Mouse (Mus musculus) cerebellum, adult 2 months (tissue): ENCODE results near the gene Elp5. TPM values are rescaled to one million over a fixed set of nuclear protein-coding genes. Genes with fewer than 3 reads are reported as not detected.

ENCODE experiments used
- DNase-seq, 2 experiments: peaks; one replicate each; pipeline ENCODE4 v3.0.0; 2021
- H3K27ac ChIP-seq: fragments of 200-500 bp; 2 replicates; pipeline ENCODE4 v1.5.1; 2012; ENCODE audit warnings: low read length, control low read depth, inconsistent platforms; ENCODE audit not compliant: insufficient read depth
- H3K27me3 ChIP-seq: fragments of 200-500 bp; 2 replicates; pipeline ENCODE4 v1.6.1; 2012; ENCODE audit warnings: inconsistent platforms, mild to moderate bottlenecking, low read length, moderate library complexity; ENCODE audit not compliant: control insufficient read depth, insufficient read depth
- H3K4me1 ChIP-seq: fragments of 200-500 bp; 2 replicates; pipeline ENCODE4 v1.6.1; 2011; ENCODE audit warnings: low read length; ENCODE audit not compliant: control insufficient read depth, insufficient read depth
- H3K4me3 ChIP-seq: fragments of 200-500 bp; replicated peaks from 2 replicates; pipeline ENCODE3; 2011; ENCODE audit warnings: mild to moderate bottlenecking, low read depth, low read length, control low read depth; ENCODE audit not compliant: insufficient read depth
- CTCF ChIP-seq: fragments of 200-500 bp; IDR thresholded peaks from 2 replicates; pipeline ENCODE4 v1.5.1; 2011; ENCODE audit warnings: low read depth, mild to moderate bottlenecking, control low read depth, low read length, moderate library complexity, borderline replicate concordance; ENCODE audit not compliant: insufficient read depth
- POLR2A ChIP-seq: fragments of 200-500 bp; IDR thresholded peaks from 2 replicates; pipeline ENCODE4 v1.6.1; 2011; ENCODE audit warnings: low read length, control low read depth, borderline replicate concordance; ENCODE audit not compliant: insufficient read depth
- WGBS: fragments of 180-500 bp; shearing (Covaris S2); methylation state at CpG from one replicate; pipeline ENCODE4 v1.1.7; 2018; 5-methylcytosine and 5-hydroxymethylcytosine counted together
- polyA plus RNA-seq: library from polyadenylated mRNA; depleted of rRNA; stranded (reverse); fragments of >200 nt; gene quantifications from 2 replicates; pipeline ENCODE4 v1.2.3, GENCODE M21; 2012

Elp5 gene
- polyA plus RNA-seq, 1 experiment, result 109 TPM

DNA sequence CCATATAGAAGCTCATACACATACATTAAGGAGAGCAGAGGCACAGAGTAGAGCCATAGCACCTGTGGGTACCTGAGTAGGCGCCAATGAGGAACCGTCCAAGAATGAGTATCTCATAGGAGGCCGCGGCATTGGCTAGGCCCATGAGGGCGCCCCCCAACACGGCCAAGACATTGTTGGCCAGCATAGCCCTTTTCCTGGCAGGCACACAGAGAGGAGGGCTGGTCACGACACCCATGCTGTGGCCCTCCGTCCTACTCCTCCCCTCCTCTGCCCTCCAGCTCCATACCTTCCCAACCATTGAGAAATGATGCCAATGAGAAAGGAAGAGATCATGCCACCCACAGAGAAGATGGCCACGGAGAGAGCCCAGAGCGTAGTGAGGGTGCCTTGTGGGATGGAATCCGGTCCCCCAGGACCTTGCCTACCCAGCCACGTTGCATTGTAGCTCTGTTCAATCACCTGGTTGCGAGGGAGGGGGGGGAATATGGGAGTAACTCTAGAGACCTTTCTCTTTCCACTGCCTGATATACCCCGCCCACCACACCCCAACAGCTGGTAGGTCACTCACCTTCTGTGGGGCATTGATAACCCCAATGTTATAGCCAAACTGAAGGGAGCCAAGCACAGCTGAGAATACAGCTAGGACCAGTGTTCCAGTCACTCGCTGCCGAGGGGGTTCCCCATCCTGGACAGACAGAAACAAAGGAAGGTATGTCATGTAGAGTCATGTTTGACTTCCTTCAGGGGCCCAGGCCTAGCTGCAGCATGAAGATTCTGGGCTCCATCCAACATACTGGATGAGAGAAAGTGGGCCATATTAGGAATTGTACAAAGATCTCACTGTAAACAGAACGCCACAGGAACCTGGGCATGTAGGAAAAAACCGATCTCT is 36.1 kb downstream of the Elp5 start:
- Histone ChIP-seq H3K27me3 (peaks cover 2% of the 10 kb centered on the region; the same call in 1 of the 2 replicates), H3K4me1 (no peaks in the 10 kb centered on the region), H3K27ac (no peak overlapping the region), H3K4me3 (no peak overlapping the region)
- no peak for DNase-seq
- no peak for TF ChIP-seq POLR2A
- no peak for TF ChIP-seq CTCF
- WGBS, result 70% methylated on average over 18 of the region's 18 CpGs

GRCm38 (mm10) chr11:69945216-69945615 is 37.1 kb downstream of the Elp5 start:
- Histone ChIP-seq H3K4me3 (no peak overlapping the region), H3K27me3 (peaks cover 2% of the 10 kb centered on the region; the same call in 1 of the 2 replicates), H3K4me1 (peaks cover 4% of the 10 kb centered on the region; the same call in 1 of the 2 replicates), H3K27ac (no peak overlapping the region)
- WGBS, result 83% methylated on average over 13 of the region's 13 CpGs
- DNase-seq, result no peak
- TF ChIP-seq POLR2A (no peak), CTCF (no peak)

DNA sequence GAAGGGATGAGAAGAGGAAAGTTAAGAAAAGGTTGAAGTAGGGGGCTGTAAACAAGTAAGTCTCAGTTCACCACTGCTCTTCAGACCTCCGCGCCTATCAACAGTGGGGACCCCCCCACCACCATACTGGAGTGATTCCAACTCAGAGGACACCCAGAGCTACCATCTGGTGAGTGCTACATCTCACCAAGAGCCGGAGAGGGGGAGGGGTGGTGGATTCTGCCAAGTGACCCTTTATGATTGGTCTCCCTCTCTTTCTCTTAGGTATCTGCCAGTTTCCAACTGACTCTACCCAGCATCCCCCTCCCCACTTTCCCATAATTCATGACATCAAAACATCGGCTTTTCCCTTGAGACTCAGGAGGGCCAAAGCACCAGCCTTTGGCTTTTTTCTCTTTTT is 41.4 kb downstream of the Elp5 start:
- no peak for DNase-seq
- Histone ChIP-seq H3K27me3 (no peaks in the 10 kb centered on the region), H3K27ac (no peak overlapping the region), H3K4me3 (no peak overlapping the region), H3K4me1 (peaks cover 4% of the 10 kb centered on the region; the same call in 1 of the 2 replicates)
- TF ChIP-seq CTCF (no peak), POLR2A (no peak)
- WGBS, result 25% methylated on average over 4 of the region's 4 CpGs

- H3K4me3 ChIP-seq, result no peak overlapping the region
- H3K27ac ChIP-seq, result no peak overlapping the region
- TF ChIP-seq POLR2A (no peak), CTCF (no peak)
- H3K27me3 ChIP-seq, result no peaks in the 10 kb centered on the region
- 92% methylated on average over 17 of the region's 17 CpGs for WGBS
- H3K4me1 ChIP-seq, result peaks cover 4% of the 10 kb centered on the region; the same call in 1 of the 2 replicates
- no peak for DNase-seq
Observed at GRCm38 (mm10) chr11:69939731-69940130, 42.6 kb downstream of the Elp5 start.

GRCm38 (mm10) chr11:69939181-69939580 is 43.1 kb downstream of the Elp5 start:
- H3K4me1 ChIP-seq, result peaks cover 4% of the 10 kb centered on the region; the same call in 1 of the 2 replicates
- 67% methylated on average over 5 of the region's 5 CpGs for WGBS
- H3K4me3 ChIP-seq, result no peak overlapping the region
- no peak overlapping the region for H3K27ac ChIP-seq
- no peak for DNase-seq
- H3K27me3 ChIP-seq, result no peaks in the 10 kb centered on the region
- TF ChIP-seq POLR2A (no peak), CTCF (no peak)

DNA sequence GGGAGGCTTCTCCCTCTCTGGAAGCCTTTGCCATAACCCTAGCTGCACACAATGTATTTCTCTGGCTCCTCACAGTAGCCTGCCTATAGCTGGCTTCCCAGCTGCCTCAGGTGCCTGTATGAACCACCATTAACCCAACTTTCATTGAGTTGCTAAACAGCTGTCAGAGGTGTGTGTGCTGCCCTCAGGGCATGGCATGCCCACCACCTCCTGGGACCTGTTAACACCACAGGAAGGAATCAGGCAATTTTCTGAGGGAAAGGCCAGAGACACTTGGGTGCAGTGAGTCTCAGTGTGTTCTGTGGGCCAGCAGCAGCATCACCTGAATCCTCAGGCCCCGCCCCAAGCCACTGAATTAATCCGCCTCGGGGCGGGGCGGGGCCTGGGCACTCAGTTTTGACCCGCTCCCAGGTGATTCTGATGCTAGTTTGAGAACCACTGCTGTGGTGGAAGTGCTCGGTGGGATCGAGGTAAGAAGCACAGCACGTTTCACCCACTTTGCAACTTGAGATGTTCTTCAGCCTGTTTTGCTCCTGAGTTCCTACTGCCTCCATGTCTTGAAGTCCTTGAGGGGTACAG is 43.8 kb downstream of the Elp5 start:
- Histone ChIP-seq H3K27ac (no peak overlapping the region), H3K27me3 (no peaks in the 10 kb centered on the region), H3K4me3 (no peak overlapping the region), H3K4me1 (peaks cover 4% of the 10 kb centered on the region; the same call in 1 of the 2 replicates)
- TF ChIP-seq CTCF, result no peak
- TF ChIP-seq POLR2A, result no peak
- 51% methylated on average over 9 of the region's 9 CpGs for WGBS
- no peak for DNase-seq

DNA sequence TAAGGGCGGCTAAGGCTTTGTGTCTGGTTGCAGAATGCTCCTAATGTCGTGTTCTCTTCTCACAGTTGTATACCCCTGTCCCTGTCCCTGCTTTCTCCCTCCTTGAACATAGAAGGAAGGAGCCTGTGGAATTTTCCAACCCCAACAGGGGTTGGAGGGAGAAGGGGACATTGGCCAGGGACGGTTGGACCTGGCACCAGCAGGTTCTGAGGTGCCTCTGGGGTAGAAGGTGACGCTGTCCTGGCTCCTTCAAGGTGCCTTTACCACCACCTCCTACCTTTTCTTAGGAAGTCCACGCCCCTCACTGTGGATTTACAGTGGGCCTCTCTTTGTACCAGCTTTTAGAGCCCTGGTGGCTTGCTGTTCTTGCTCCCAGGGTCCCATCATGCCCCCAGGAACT is 44.5 kb downstream of the Elp5 start:
- no peak for TF ChIP-seq CTCF
- no peak for TF ChIP-seq POLR2A
- Histone ChIP-seq H3K27ac (no peak overlapping the region), H3K4me1 (peaks cover 4% of the 10 kb centered on the region; the same call in 1 of the 2 replicates), H3K27me3 (no peaks in the 10 kb centered on the region), H3K4me3 (no peak overlapping the region)
- no peak for DNase-seq
- 82% methylated on average over 5 of the region's 5 CpGs for whole genome bisulfite sequencing
